Mouse (Mus musculus): ENCODE measurements around the gene Hcn1.

- no peak for TF ChIP-seq ZKSCAN1 (IDR thresholded peaks at IDR 0.05; ENCODE audit: low read depth, low read length)
- no peak for TF ChIP-seq CTCF (IDR thresholded peaks at IDR 0.05 in 2 of 3, conservative IDR thresholded peaks at IDR 0.05 in 1 of 3; ENCODE audit: control insufficient read depth in 1 of 3, insufficient read depth in 1 of 3, low read depth in 2 of 3, low read length in 3 of 3, poor library complexity in 1 of 3, severe bottlenecking in 1 of 3)
- TF ChIP-seq BHLHE40 (IDR thresholded peaks at IDR 0.05; ENCODE audit: borderline replicate concordance, low read depth, low read length) = no peak
- no peak for TF ChIP-seq GATA1 (IDR thresholded peaks at IDR 0.05; ENCODE audit: low read depth, low read length)
- no peak for TF ChIP-seq POLR2A (IDR thresholded peaks at IDR 0.05; ENCODE audit: control insufficient read depth in 1 of 2, insufficient read depth in 1 of 2, low read depth in 1 of 2, low read length in 2 of 2, poor library complexity in 1 of 2)
- no peak for TF ChIP-seq ZC3H11A (IDR thresholded peaks at IDR 0.05; ENCODE audit: low read depth, low read length)
- TF ChIP-seq POLR2AphosphoS2 (IDR thresholded peaks at IDR 0.05; ENCODE audit: low read length) = no peak
- TF ChIP-seq KAT2A (conservative IDR thresholded peaks at IDR 0.05; ENCODE audit: low read depth, low read length) = no peak
- TF ChIP-seq ZNF384 (IDR thresholded peaks at IDR 0.05; ENCODE audit: low read depth, low read length) = no peak
- TF ChIP-seq EP300 (IDR thresholded peaks at IDR 0.05; ENCODE audit: low read depth in 1 of 2, low read length in 2 of 2) = no peak
These were observed 362.5 kb downstream of the Hcn1 start for GRCm38 (mm10) chr13:117964620-117965019.
